Mouse (Mus musculus) testis, adult 2 months (tissue): Measurements from ENCODE around the gene Als2. TPM values are rescaled to one million over a fixed set of nuclear protein-coding genes. Genes with fewer than 3 reads are reported as not detected.

Source experiments
- H3K27ac ChIP-seq: fragments of 200-500 bp; 2 replicates; pipeline ENCODE4 v1.5.1; 2012; ENCODE audit warnings: low read depth, low read length; ENCODE audit not compliant: control insufficient read depth, insufficient read depth
- H3K27me3 ChIP-seq: fragments of 200-500 bp; 2 replicates; pipeline ENCODE4 v1.6.1; 2012; ENCODE audit warnings: mild to moderate bottlenecking, low read length, moderate library complexity; ENCODE audit not compliant: control insufficient read depth, insufficient read depth
- H3K36me3 ChIP-seq: fragments of 200-500 bp; 2 replicates; pipeline ENCODE4 v1.6.1; 2012; ENCODE audit warnings: mild to moderate bottlenecking, low read length; ENCODE audit not compliant: control insufficient read depth, insufficient read depth
- H3K4me1 ChIP-seq: fragments of 200-500 bp; 2 replicates; pipeline ENCODE4 v1.6.1; 2012; ENCODE audit warnings: low read length; ENCODE audit not compliant: control insufficient read depth, insufficient read depth
- H3K4me3 ChIP-seq: fragments of 200-500 bp; 2 replicates; pipeline ENCODE4 v1.5.1; 2012; ENCODE audit warnings: low read depth, mild to moderate bottlenecking, low read length, moderate library complexity, mixed read lengths; ENCODE audit not compliant: control insufficient read depth
- CTCF ChIP-seq: fragments of 200-500 bp; IDR thresholded peaks from 2 replicates; pipeline ENCODE4 v1.5.1; 2012; ENCODE audit warnings: low read depth, mild to moderate bottlenecking, inconsistent platforms, low read length, moderate library complexity; ENCODE audit not compliant: control insufficient read depth, insufficient read depth, insufficient replicate concordance
- POLR2A ChIP-seq: fragments of 200-500 bp; IDR thresholded peaks from 2 replicates; pipeline ENCODE4 v1.6.1; 2012; ENCODE audit warnings: low read depth, mild to moderate bottlenecking, inconsistent platforms, low read length, moderate library complexity; ENCODE audit not compliant: control insufficient read depth
- polyA plus RNA-seq: library from polyadenylated mRNA; depleted of rRNA; stranded (reverse); fragments of >200 nt; gene quantifications from 2 replicates; pipeline ENCODE4 v1.2.3, GENCODE M21; 2012; rRNA removed

The Als2 gene
- polyA plus RNA-seq, 1 experiment, result 7.1 TPM

DNA sequence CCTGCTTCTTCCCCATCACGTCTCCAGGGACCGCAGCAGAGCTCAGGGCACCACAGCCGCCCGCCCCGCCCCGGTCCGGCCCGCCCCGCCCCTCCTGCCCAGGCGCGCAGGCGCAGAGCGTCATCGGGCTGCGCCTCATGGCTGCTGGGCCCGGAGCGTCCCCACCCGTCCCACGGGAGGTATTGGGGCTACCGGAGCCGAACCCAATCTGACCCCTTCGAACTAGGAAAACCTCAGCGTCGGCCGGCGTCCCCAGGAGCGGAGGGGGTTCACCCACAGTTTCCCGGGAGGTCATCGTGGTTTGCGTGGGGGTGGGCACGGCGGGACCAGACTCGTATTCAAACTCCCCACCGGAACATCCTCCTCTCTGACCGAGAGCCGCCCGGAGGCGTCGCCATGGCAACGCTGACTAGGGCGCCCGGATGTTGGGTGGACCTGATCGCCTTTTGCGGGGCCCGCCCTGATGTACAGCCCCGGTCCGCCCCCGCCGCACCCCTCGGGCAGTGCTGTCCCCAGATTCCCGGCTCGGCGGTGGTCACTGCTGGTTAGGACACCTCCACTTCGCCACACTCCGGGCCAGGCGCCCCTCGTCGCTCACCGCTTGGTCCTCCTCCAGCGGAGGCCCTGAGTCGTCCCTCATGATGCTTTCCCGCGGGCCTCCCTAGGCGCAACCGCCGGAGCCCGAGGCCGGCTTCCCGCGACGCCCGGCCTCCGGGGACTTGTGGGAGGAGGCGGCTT lies 117.1 kb downstream of the Als2 start, which contains the start of gene Tmem237:
Gene Tmem237, minus strand, starts transcription at position 689 of the 738 bp plus-strand sequence.
- peak within 1 kb of the TSS; percentile 93 for H3K27ac ChIP-seq

More for the DNA sequence above, 117.1 kb downstream of the Als2 start, which contains the start of gene Tmem237:
- TF ChIP-seq CTCF (no peak), POLR2A (peak; percentile 86)
- Histone ChIP-seq H3K4me3 (peak within 1 kb of the TSS; percentile 97), H3K27me3 (no peaks in the 10 kb centered on the region), H3K4me1 (peaks cover 2% of the 10 kb centered on the region; the same call in 1 of the 2 replicates), H3K36me3 (no peaks in the 10 kb centered on the region; the same call in 1 of the 2 replicates)

Other genes with a start within 250 kb of the Als2 start
- gene C2cd6, start 142.3 kb downstream of the Als2 start, polyA plus RNA-seq, result 80.0 and 90.1 TPM in 2 replicates
- 56.1 and 59.7 TPM in 2 replicates for gene Tmem237, start 116.8 kb downstream of the Als2 start, polyA plus RNA-seq
- gene Mpp4, start 73.8 kb downstream of the Als2 start, polyA plus RNA-seq, result 1.6 and 1.8 TPM in 2 replicates
- gene Cdk15, start 19.7 kb upstream of the Als2 start, polyA plus RNA-seq, result 1.3 and 1.6 TPM in 2 replicates
- gene Fzd7, start 245.2 kb upstream of the Als2 start, polyA plus RNA-seq, result 1.4 and 1.5 TPM in 2 replicates